Mouse (Mus musculus) heart, postnatal 0 days (tissue): ENCODE results near the gene Kitl.

Experiments used
- CTCF ChIP-seq: IDR thresholded peaks from 2 replicates; pipeline ENCODE4 v1.5.1; 2016; ENCODE audit warnings: antibody characterized with exemption, control low read depth, low read depth
- EP300 ChIP-seq: IDR thresholded peaks from 2 replicates; pipeline ENCODE4 v1.6.1; 2016; ENCODE audit warnings: antibody characterized with exemption, low read depth

GRCm38 (mm10) chr10:100052911-100053310, 37.5 kb downstream of the Kitl start:
- no peak for TF ChIP-seq EP300
- no peak for TF ChIP-seq CTCF
